Mouse (Mus musculus): ENCODE measurements at regions not wholly inside any gene's neighbourhood (a gene's known extent, or its start where the extent isn't known, plus 50 kb on each side); places are given as distances from the start of the nearest gene placed in this dataset.

- TF ChIP-seq POLR2A (IDR thresholded peaks at IDR 0.05; ENCODE audit: low read depth, low read length) (no peak), CTCF (conservative IDR thresholded peaks at IDR 0.05; ENCODE audit: insufficient read depth, insufficient read length, low read depth, low read length) (no peak)
Observed at GRCm38 (mm10) chr17:65014682-65015081, 178.8 kb upstream of the 4930583I09Rik start.

Data from kidney, adult 2 months (tissue).